Mouse (Mus musculus) retina, postnatal 1 day (tissue): ENCODE data around the gene Abcc12.
A peak's percentile ranks its signal among the peaks of the same experiment; 100 is the strongest.

ENCODE experiments used
- DNase-seq: peaks from one replicate; pipeline ENCODE4 v3.0.0-alpha.2; 2012

Gene Abcc12

GRCm38 (mm10) chr8:86577547-86577946 lies 2.9 kb downstream of the Abcc12 start:
- no peak for DNase-seq

GRCm38 (mm10) chr8:86563674-86564073 lies 16.8 kb downstream of the Abcc12 start:
- no peak for DNase-seq

GRCm38 (mm10) chr8:86561737-86562136 lies 18.7 kb downstream of the Abcc12 start:
- no peak for DNase-seq

- no peak for DNase-seq
Measured at GRCm38 (mm10) chr8:86560688-86561065, 19.8 kb downstream of the Abcc12 start.

- DNase-seq = no peak
Measured at GRCm38 (mm10) chr8:86559947-86560687, 20.4 kb downstream of the Abcc12 start.

GRCm38 (mm10) chr8:86557186-86558045 lies 23.1 kb downstream of the Abcc12 start:
- no peak for DNase-seq

- DNase-seq = no peak
Measured at GRCm38 (mm10) chr8:86555564-86555963, 24.9 kb downstream of the Abcc12 start.

- no peak for DNase-seq
Measured at GRCm38 (mm10) chr8:86554220-86554891, 26.1 kb downstream of the Abcc12 start.

- no peak for DNase-seq
Measured at GRCm38 (mm10) chr8:86550516-86550915, 30.0 kb downstream of the Abcc12 start.

GRCm38 (mm10) chr8:86546001-86546400 lies 34.5 kb downstream of the Abcc12 start:
- no peak for DNase-seq

- no peak for DNase-seq
Measured at GRCm38 (mm10) chr8:86540906-86541305, 39.6 kb downstream of the Abcc12 start.

GRCm38 (mm10) chr8:86540376-86540775 lies 40.1 kb downstream of the Abcc12 start:
- no peak for DNase-seq

GRCm38 (mm10) chr8:86536663-86536987 lies 43.9 kb downstream of the Abcc12 start:
- DNase-seq = no peak

- peak; percentile 90 for DNase-seq
Measured at GRCm38 (mm10) chr8:86535791-86536662, 44.5 kb downstream of the Abcc12 start.

GRCm38 (mm10) chr8:86535068-86535560 lies 45.4 kb downstream of the Abcc12 start:
- DNase-seq = no peak

GRCm38 (mm10) chr8:86529714-86530113 lies 50.8 kb downstream of the Abcc12 start:
- DNase-seq = no peak

GRCm38 (mm10) chr8:86527336-86528029 lies 53.0 kb downstream of the Abcc12 start:
- no peak for DNase-seq

- no peak for DNase-seq
Measured at GRCm38 (mm10) chr8:86526808-86527207, 53.7 kb downstream of the Abcc12 start.

GRCm38 (mm10) chr8:86514203-86514602 lies 66.3 kb downstream of the Abcc12 start:
- no peak for DNase-seq

GRCm38 (mm10) chr8:86512886-86513285 lies 67.6 kb downstream of the Abcc12 start:
- DNase-seq = no peak

- no peak for DNase-seq
Measured at GRCm38 (mm10) chr8:86512131-86512792, 68.2 kb downstream of the Abcc12 start.
